Mouse (Mus musculus) liver, embryonic 12.5 days (tissue): ENCODE measurements at regions not wholly inside any gene's neighbourhood (a gene's known extent, or its start where the extent isn't known, plus 50 kb on each side); places are given as distances from the start of the nearest gene placed in this dataset.
"Not testable (repeated sequence)": the region's sequence is repeated elsewhere in the genome, so short reads cannot be mapped to it uniquely, and the experiment has no call there.

Experiments used
- ATAC-seq: fragments of 200-750 bp; cut with Nextera tagmentation; 2 replicates; pipeline ENCODE4 v1.8.0; 2017; ENCODE audit warnings: moderate number of reproducible peaks, mild to moderate bottlenecking, moderate library complexity
- H3K27ac ChIP-seq: fragments of 300-500 bp; sonication (generic); 2 replicates; pipeline ENCODE4 v1.5.1; 2016; ENCODE audit warnings: mild to moderate bottlenecking
- H3K27me3 ChIP-seq: fragments of 300-500 bp; sonication (generic); replicated peaks from 2 replicates; pipeline ENCODE4 v1.6.1; 2016; ENCODE audit warnings: mild to moderate bottlenecking, moderate library complexity
- H3K36me3 ChIP-seq: fragments of 300-500 bp; sonication (generic); 2 replicates; pipeline ENCODE4 v1.6.1; 2016; ENCODE audit warnings: mild to moderate bottlenecking, moderate library complexity
- H3K4me1 ChIP-seq: fragments of 300-500 bp; sonication (generic); 2 replicates; pipeline ENCODE4 v1.6.1; 2016
- H3K4me2 ChIP-seq: fragments of 300-500 bp; sonication (generic); 2 replicates; pipeline ENCODE4 v1.6.1; 2016; ENCODE audit warnings: mild to moderate bottlenecking, moderate library complexity
- H3K4me3 ChIP-seq: fragments of 300-500 bp; sonication (generic); 2 replicates; pipeline ENCODE4 v1.5.1; 2016; ENCODE audit warnings: mild to moderate bottlenecking, moderate library complexity
- H3K9ac ChIP-seq: fragments of 300-500 bp; sonication (generic); 2 replicates; pipeline ENCODE4 v1.6.1; 2016; ENCODE audit warnings: mild to moderate bottlenecking, moderate library complexity
- H3K9me3 ChIP-seq: fragments of 300-500 bp; sonication (generic); replicated peaks from 2 replicates; pipeline ENCODE4 v1.6.1; 2016; ENCODE audit warnings: mild to moderate bottlenecking, moderate library complexity
- WGBS: fragments of 180-500 bp; shearing (Covaris S2); methylation state at CpG from one replicate; pipeline ENCODE4 v1.1.7; 2016; ENCODE audit not compliant: insufficient replicate concordance; 5-methylcytosine and 5-hydroxymethylcytosine counted together

DNA sequence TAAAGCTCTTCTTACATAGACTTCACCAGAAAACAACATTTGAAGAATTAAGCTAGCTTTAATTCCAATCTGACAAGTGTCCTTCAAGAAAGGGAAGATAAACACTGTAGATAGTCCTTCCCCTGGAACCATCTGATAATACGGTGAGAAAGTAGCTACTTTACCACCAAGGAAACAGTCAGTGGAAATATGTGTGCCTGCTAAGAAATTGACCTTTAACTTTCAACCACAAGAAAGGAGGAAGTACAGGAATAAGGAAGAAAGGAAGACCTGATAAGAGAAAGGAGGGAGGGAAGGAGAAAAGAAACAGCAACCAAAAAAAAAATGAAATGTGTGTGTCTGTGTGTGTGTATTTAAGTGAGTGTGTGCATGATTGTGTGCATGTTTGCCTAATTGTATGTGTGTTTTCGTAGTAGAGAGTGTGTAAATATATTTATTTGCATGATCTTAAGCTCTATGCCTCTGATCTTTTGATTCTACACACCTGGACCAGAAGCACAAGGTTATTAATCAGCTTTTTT is 831.3 kb downstream of the Pla2g4a start:
- 23% methylated on average over 2 of the region's 2 CpGs for WGBS
- Histone ChIP-seq H3K9me3 (no peaks in the 10 kb centered on the region), H3K27ac (no peak overlapping the region), H3K4me1 (no peaks in the 10 kb centered on the region), H3K27me3 (no peaks in the 10 kb centered on the region), H3K36me3 (no peaks in the 10 kb centered on the region), H3K9ac (no peak overlapping the region), H3K4me3 (no peak overlapping the region), H3K4me2 (no peak overlapping the region)
- ATAC-seq: no peak

DNA sequence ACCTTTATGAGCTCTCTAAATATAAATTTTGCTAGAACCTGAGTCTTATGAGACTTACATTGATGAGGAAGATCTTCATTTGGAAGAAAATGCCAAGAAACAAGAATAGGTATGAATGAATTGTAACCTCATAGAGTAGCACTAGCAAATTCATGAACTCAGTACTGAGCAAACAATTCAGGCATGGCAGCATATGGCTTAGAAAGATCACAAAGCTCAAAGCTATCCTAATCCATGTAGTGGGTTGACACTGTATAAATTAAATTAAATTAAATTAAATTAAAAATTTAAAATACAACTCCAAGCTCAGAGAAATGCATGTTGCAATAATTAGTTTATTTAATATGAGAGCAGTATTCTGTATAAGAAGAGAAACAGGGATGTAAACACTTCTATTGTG is 832.0 kb downstream of the Pla2g4a start:
- H3K27ac ChIP-seq: no peak overlapping the region
- H3K4me2 ChIP-seq: no peak overlapping the region
- H3K36me3 ChIP-seq: no peaks in the 10 kb centered on the region
- H3K4me1 ChIP-seq: no peaks in the 10 kb centered on the region
- ATAC-seq: no peak
- no peak overlapping the region for H3K9ac ChIP-seq
- no peak overlapping the region for H3K4me3 ChIP-seq
- no peaks in the 10 kb centered on the region for H3K27me3 ChIP-seq
- no peaks in the 10 kb centered on the region for H3K9me3 ChIP-seq

DNA sequence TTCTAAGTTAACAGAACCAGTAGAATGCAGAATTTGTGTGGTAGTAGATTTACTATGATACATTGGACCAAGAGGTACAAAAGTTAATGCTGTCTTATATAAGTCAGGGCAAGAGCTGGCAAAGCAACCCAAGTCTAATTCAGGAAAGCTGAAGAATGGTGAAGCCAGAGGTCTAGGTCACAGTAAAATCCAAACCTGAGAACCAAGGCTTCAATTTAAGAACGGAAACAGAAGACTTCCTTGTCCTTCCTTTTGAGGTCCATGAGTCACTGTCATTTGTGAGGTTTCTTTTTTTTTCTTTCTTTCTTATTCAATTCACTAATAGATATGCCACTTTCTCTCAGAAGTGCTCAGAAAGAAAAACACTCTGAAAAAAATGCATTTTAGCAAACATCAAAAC is 833.4 kb downstream of the Pla2g4a start:
- no peaks in the 10 kb centered on the region for H3K4me1 ChIP-seq
- no peak overlapping the region for H3K4me2 ChIP-seq

DNA sequence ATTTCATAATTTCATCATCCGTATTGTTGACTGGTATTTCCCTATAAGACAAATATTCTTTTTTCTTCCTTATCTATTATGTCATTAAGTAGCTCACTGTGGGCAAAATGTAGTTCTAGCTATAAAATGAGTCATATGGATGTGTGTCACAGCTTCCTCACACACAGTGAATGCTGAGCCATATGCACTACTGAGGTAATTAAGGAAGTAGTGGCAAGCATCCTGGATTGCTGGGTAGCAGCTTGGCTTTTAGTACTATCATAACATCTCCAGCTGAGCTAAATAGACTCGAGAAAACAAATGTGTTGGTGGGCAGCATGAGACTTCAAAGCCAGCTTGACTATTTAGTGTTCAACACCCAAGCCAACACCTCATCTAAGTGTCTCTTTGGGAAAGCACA is 857.7 kb downstream of the Pla2g4a start:
- Histone ChIP-seq H3K9ac (no peak overlapping the region), H3K9me3 (no peaks in the 10 kb centered on the region), H3K36me3 (no peaks in the 10 kb centered on the region), H3K27ac (no peak overlapping the region), H3K4me2 (no peak overlapping the region), H3K27me3 (no peaks in the 10 kb centered on the region), H3K4me1 (no peaks in the 10 kb centered on the region), H3K4me3 (no peak overlapping the region)
- WGBS: 58% methylated on average over 2 of the region's 2 CpGs
- no peak for ATAC-seq

More for the DNA sequence above, 833.4 kb downstream of the Pla2g4a start:
- Histone ChIP-seq H3K4me3 (no peak overlapping the region), H3K36me3 (no peaks in the 10 kb centered on the region), H3K9me3 (no peaks in the 10 kb centered on the region), H3K27me3 (no peaks in the 10 kb centered on the region), H3K9ac (no peak overlapping the region), H3K27ac (no peak overlapping the region)
- 40% methylated on average over 1 of the region's 1 CpGs for WGBS
- ATAC-seq: no peak

DNA sequence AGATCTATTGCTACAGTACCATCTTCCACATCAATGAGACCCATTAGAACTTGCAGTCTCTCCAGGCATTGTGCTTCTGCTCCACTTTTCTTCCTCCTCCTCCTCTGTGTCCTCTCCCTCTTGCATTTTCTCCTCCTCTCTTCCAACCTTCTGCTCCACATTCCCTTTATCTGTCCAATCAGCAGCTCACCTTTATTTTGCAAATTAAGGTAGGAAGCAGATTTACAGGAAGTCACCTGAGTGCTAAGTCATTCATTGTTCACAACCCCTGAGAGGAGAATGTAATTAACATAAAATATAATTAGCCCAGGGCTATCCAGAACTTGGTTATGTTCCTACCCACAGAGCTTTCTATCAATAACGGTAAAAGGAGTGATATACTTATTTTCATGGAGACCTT is 863.7 kb downstream of the Pla2g4a start:
- Histone ChIP-seq H3K27me3 (no peaks in the 10 kb centered on the region), H3K4me1 (no peaks in the 10 kb centered on the region), H3K27ac (no peak overlapping the region), H3K4me2 (no peak overlapping the region), H3K9ac (no peak overlapping the region), H3K9me3 (no peaks in the 10 kb centered on the region), H3K4me3 (no peak overlapping the region), H3K36me3 (no peaks in the 10 kb centered on the region)
- no peak for ATAC-seq
- WGBS: 69% methylated on average over 1 of the region's 1 CpGs

DNA sequence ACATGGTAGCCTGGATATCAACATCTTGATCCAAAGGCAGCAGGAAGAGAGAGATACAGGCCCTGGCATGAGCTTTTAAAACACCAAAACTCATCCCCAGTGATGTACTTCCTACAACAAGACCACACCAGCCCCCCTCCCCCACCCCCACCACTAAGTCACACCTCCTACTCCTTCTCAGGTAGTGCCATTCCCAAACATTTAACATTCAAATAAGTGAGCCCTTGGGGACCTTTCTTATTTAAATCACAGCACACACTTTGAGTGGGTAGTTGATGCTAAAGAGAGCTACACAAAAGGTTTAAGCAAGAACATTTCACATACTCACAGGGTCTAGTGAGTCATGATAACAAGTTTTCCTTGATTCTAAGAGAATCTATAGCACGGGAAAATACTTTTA is 886.4 kb downstream of the Pla2g4a start:
- no peaks in the 10 kb centered on the region for H3K4me1 ChIP-seq
- no peaks in the 10 kb centered on the region for H3K36me3 ChIP-seq
- H3K9me3 ChIP-seq: no peaks in the 10 kb centered on the region
- no peak overlapping the region for H3K4me2 ChIP-seq
- ATAC-seq: no peak
- no peak overlapping the region for H3K4me3 ChIP-seq
- H3K9ac ChIP-seq: no peak overlapping the region
- WGBS: 45% methylated on average over 1 of the region's 1 CpGs
- no peaks in the 10 kb centered on the region for H3K27me3 ChIP-seq
- no peak overlapping the region for H3K27ac ChIP-seq

DNA sequence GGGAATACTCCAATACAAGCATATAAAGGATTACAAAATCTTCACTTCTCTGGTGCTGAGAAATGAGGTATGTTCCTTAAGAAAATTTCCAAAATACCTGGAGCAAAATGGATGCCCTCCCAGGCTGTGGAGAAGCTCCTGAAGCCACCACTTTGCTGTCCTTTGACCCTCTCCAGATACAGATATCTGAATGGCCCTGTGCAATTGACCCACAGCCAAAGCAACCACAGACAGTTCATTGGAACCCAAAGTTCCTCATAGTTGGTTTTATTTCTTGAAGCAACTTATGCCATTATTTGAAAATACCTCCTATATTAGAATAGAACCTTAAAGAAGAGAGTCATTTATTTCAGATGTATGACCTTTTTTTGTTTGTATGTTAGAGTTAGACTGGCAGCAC is 891.5 kb downstream of the Pla2g4a start:
- ATAC-seq: no peak
- H3K4me1 ChIP-seq: no peaks in the 10 kb centered on the region
- no peaks in the 10 kb centered on the region for H3K36me3 ChIP-seq
- H3K4me3 ChIP-seq: no peak overlapping the region
- H3K9me3 ChIP-seq: no peaks in the 10 kb centered on the region
- H3K27me3 ChIP-seq: no peaks in the 10 kb centered on the region
- H3K9ac ChIP-seq: no peak overlapping the region
- H3K27ac ChIP-seq: no peak overlapping the region
- H3K4me2 ChIP-seq: no peak overlapping the region

DNA sequence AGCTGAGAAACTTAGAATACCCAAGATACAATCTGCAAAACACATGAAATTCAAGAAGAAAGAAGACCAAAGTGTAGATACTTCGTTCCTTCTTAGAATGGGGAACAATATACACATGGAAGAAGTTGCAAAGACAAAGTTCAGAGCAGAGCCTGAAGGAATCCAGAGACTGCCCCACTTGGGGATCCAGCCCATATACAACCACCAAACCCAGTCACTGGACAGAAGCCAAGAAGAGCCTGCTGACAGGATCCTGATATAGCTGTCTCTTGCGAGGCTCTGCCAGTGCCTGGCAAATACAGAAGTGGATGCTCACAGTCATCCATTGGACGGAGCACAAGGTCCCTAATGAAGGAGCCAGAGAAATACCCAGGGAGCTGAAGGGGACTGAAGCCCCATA is 898.1 kb downstream of the Pla2g4a start:
- H3K27me3 ChIP-seq, H3K4me2 ChIP-seq, H3K4me3 ChIP-seq, H3K9ac ChIP-seq, ATAC-seq, H3K4me1 ChIP-seq, H3K9me3 ChIP-seq, H3K36me3 ChIP-seq, H3K27ac ChIP-seq: not testable (repeated sequence)
- WGBS: 69% methylated on average over 3 of the region's 3 CpGs

DNA sequence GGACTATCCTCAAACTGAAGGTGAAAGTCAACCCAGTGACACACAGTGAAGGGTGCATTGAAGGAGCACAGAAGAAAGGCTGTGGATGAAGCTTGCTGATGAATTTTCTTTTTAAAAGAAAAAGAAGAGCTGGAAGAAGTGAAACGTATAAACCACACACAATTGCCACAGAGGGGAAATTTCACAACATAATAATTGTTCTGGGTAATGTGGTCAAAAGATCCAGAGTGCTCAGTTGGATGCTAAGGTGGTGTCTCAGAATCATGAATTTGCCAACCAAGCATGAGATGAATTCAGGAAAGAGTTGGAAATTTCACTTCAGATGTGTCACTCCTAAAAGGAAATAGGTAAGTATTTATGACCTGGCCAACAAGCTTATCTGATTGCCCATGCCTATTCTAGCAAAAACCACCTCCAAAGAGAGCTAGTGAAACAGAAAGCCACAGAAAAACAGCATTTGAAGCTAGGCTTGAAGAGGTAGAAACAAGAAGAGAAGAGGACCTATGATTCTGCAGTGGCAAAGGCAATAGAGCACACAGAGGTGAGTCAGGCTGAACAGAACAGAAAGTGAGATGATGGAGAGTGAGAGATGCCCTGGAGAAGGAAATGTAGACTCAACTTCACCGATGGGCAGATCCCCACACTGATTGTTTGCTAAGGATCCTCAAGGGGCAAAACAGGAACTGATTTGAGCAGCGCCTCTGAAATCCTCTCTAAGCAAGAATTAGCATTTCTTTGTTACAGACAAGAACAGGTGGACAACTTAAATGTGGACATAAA is 922.7 kb downstream of the Pla2g4a start:
- Histone ChIP-seq H3K27ac (no peak overlapping the region), H3K27me3 (no peaks in the 10 kb centered on the region), H3K4me2 (no peak overlapping the region), H3K9me3 (no peaks in the 10 kb centered on the region), H3K36me3 (no peaks in the 10 kb centered on the region), H3K4me3 (no peak overlapping the region), H3K4me1 (no peaks in the 10 kb centered on the region), H3K9ac (no peak overlapping the region)
- no peak for ATAC-seq
- WGBS: 45% methylated on average over 3 of the region's 3 CpGs

DNA sequence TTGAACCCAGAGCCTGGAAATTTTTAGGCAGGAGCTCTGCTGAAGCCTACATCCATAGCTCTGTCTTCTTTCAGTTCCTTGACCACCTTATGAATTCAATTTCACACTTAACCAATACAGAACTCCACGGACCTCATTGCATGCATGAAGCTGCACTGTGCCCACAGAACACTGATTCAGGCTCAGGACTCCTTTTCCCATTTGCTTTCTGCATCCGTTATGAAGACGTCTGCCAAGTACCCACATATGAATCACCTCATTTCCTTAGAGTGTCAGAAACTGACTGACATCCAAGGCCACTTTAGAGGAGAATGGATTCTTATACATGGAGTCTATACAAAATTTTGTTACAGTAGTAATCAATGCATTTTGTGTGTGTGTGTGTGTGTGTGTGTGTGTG is 932.8 kb downstream of the Pla2g4a start:
- ATAC-seq: no peak
- Histone ChIP-seq H3K27me3 (no peaks in the 10 kb centered on the region), H3K4me3 (no peak overlapping the region), H3K9ac (no peak overlapping the region), H3K27ac (no peak overlapping the region), H3K4me1 (no peaks in the 10 kb centered on the region), H3K36me3 (no peaks in the 10 kb centered on the region), H3K4me2 (no peak overlapping the region), H3K9me3 (no peaks in the 10 kb centered on the region)
- WGBS: 65% methylated on average over 3 of the region's 3 CpGs

DNA sequence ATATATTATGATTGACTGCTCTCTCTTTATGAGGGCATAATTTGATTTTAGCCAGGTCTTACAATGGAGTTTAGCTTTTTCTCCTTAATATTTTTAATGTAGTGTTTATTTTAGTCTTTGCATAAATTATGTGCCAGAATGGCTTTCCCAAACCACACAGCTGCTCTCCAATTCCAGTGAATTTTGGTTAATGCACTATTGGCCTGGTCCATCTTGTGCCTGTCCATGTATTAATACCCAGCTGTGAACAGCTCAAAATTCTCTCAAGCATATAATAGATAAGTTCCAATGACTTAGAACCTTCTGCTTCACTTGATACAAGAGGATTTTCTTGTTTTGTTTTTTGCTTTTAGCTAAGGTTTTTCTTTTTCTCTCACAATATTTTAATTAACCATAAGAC is 939.4 kb downstream of the Pla2g4a start:
- Histone ChIP-seq H3K9me3 (no peaks in the 10 kb centered on the region), H3K27ac (no peak overlapping the region), H3K9ac (no peak overlapping the region), H3K4me1 (no peaks in the 10 kb centered on the region), H3K4me3 (no peak overlapping the region), H3K36me3 (no peaks in the 10 kb centered on the region), H3K4me2 (no peak overlapping the region), H3K27me3 (no peaks in the 10 kb centered on the region)
- ATAC-seq: no peak

DNA sequence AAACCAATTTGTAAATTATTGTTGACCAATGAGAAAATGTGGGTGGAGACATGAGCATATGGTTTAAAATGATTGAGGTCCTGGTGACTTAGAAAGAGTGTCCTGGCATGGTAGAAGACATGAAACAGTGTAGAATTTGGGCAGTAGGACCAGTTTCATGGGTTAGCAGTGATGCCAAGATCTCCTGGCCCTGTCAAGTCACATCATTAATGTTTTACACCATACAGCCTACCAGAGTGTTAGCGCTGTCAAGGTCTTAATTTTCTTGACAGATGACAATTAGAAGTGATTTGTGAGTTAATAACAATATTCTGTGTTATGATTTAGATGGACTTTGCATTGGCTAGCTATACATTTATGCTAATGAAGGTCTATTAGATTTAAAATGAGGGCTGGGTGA is 939.8 kb downstream of the Pla2g4a start:
- no peak for ATAC-seq
- WGBS: 62% methylated on average over 1 of the region's 1 CpGs

DNA sequence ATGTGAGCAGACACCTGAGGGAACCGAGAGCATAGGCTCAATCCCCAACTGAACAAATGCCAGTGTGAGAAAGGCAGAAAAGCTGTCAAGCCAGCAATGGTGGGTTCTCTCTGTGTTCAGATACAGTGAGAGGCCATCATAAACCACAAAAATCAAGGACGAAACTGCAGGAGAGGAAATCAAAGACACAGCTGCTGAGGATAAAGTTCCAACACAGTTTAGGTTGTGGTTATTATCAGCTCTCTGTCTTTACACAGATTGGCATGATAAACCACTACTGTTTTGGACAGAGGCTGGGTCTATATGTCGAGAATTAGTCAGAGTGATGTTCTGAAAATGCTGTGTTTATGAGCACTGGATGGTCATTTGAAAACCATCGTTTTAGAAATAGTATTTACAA is 946.5 kb downstream of the Pla2g4a start:
- 32% methylated on average over 4 of the region's 4 CpGs for WGBS
- Histone ChIP-seq H3K9me3 (no peaks in the 10 kb centered on the region), H3K36me3 (no peaks in the 10 kb centered on the region), H3K4me2 (no peak overlapping the region), H3K9ac (no peak overlapping the region), H3K4me3 (no peak overlapping the region), H3K27me3 (no peaks in the 10 kb centered on the region), H3K4me1 (no peaks in the 10 kb centered on the region), H3K27ac (no peak overlapping the region)
- ATAC-seq: no peak

More for the DNA sequence above, 939.8 kb downstream of the Pla2g4a start:
- Histone ChIP-seq H3K27ac (no peak overlapping the region), H3K9me3 (no peaks in the 10 kb centered on the region), H3K36me3 (no peaks in the 10 kb centered on the region), H3K9ac (no peak overlapping the region), H3K4me3 (no peak overlapping the region), H3K4me1 (no peaks in the 10 kb centered on the region), H3K27me3 (no peaks in the 10 kb centered on the region), H3K4me2 (no peak overlapping the region)
